Mouse (Mus musculus) midbrain, embryonic 11.5 days (tissue): ENCODE results near the gene 1810009A15Rik. TPM values are rescaled to one million over a fixed set of nuclear protein-coding genes. Genes with fewer than 3 reads are reported as not detected.

Experiments used
- ATAC-seq: fragments of 200-750 bp; cut with Nextera tagmentation; 2 replicates; pipeline ENCODE4 v1.8.0; 2017; ENCODE audit warnings: moderate TSS enrichment, moderate library complexity; ENCODE audit not compliant: low FRiP score
- DNase-seq: peaks from one replicate; pipeline ENCODE4 v3.0.0; 2015; ENCODE audit warnings: low spot score; ENCODE audit errors: missing footprints
- H3K27ac ChIP-seq: fragments of 300-500 bp; sonication (generic); 2 replicates; pipeline ENCODE4 v1.5.1; 2014; ENCODE audit warnings: low read depth, low read length
- H3K27me3 ChIP-seq: fragments of 300-500 bp; sonication (generic); 2 replicates; pipeline ENCODE4 v1.6.1; 2014; ENCODE audit warnings: mild to moderate bottlenecking, low read length, moderate library complexity, mixed read lengths; ENCODE audit not compliant: control insufficient read depth, insufficient read depth
- H3K36me3 ChIP-seq: fragments of 300-500 bp; sonication (generic); 2 replicates; pipeline ENCODE4 v1.6.1; 2014; ENCODE audit warnings: mild to moderate bottlenecking, low read length, moderate library complexity, mixed read lengths; ENCODE audit not compliant: control insufficient read depth, insufficient read depth
- H3K4me1 ChIP-seq: fragments of 300-500 bp; sonication (generic); 2 replicates; pipeline ENCODE4 v1.6.1; 2014; ENCODE audit warnings: low read length; ENCODE audit not compliant: control insufficient read depth, insufficient read depth
- H3K4me2 ChIP-seq: fragments of 300-500 bp; sonication (generic); 2 replicates; pipeline ENCODE4 v1.6.1; 2014; ENCODE audit warnings: mild to moderate bottlenecking, moderate library complexity
- H3K4me3 ChIP-seq: fragments of 300-500 bp; sonication (generic); 2 replicates; pipeline ENCODE4 v1.5.1; 2014; ENCODE audit warnings: low read depth, low read length
- H3K9ac ChIP-seq: fragments of 300-500 bp; sonication (generic); 2 replicates; pipeline ENCODE4 v1.6.1; 2014; ENCODE audit warnings: low read length
- H3K9me3 ChIP-seq: fragments of 300-500 bp; sonication (generic); 2 replicates; pipeline ENCODE4 v1.6.1; 2016; ENCODE audit warnings: low read length; ENCODE audit not compliant: control insufficient read depth
- WGBS: fragments of 180-500 bp; shearing (Covaris S2); extraction: QIAGEN DNeasy Blood & Tissue Kit; methylation state at CpG from one replicate; pipeline ENCODE4 v1.1.7; 2014; 5-methylcytosine and 5-hydroxymethylcytosine counted together
- polyA plus RNA-seq: library from polyadenylated mRNA; unstranded; fragments of >200 nt; fragmentation: Nextera tagmentation; extraction: Ambion mirVana; gene quantifications from 2 replicates; pipeline ENCODE4 v1.2.1, GENCODE M21; 2014

1810009A15Rik gene
- polyA plus RNA-seq, 1 experiment from 2014 or later, result 115 TPM

DNA sequence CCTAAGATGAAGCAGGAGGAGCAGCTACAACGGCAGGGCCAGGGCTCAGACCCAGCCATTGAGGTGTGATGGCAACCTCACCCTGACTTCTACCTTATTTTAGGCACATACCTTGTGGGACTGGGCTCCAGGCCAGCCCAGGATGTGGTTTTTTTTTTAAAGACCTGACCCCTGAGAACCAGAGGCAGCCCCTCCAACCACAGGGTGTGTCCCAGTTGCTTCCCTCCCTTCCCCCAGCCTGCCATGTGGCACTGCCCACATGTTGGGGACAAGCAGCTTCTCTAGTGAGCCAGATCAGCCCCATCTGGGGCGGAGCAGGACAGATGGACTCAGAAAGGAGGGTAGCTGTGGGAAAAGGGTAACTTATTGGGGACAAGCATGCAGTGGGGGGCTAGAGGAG, 38.1 kb downstream of the 1810009A15Rik start:
- no peak overlapping the region for H3K4me2 ChIP-seq
- DNase-seq, result no peak
- no peak overlapping the region for H3K9ac ChIP-seq
- H3K4me3 ChIP-seq, result no peak overlapping the region
- 91% methylated on average over 2 of the region's 2 CpGs for WGBS
- H3K27ac ChIP-seq, result no peak overlapping the region
- no peak for ATAC-seq
- H3K27me3 ChIP-seq, result no peaks in the 10 kb centered on the region
- no peaks in the 10 kb centered on the region for H3K9me3 ChIP-seq
- no peaks in the 10 kb centered on the region; the same call in 1 of the 2 replicates for H3K36me3 ChIP-seq
- peaks cover 13% of the 10 kb centered on the region for H3K4me1 ChIP-seq

DNA sequence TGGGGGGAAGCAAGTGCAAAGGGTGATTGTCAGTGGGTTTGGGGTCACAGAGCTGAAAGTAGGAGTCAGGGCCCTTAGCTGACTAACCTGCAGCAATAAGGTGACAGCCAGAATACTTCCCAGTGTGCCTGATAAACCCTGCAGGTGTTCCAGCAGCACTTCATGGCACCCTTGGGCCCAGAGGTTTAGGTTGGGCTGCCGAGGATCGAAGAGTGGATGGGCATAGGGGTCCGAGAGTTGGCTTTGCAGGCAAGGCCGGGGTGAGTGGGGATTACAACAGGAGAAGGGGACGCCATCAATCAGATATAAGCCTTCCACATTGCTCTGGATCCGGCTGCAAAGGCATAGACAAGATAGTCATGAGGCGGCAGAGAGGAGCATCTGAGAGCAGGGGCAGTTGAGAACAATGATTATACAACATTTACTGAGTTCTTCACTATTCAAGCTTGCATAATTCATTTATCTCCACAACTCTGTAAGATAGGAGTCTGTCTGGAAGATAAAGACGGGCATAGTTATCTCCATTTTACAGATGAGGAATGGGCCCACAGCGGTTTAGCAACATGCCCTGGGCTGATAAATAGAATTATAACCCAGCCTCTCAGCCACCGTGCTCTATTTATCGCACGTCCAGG, 39.4 kb downstream of the 1810009A15Rik start:
- H3K27me3 ChIP-seq, result no peaks in the 10 kb centered on the region
- no peak overlapping the region for H3K4me3 ChIP-seq
- peaks cover 13% of the 10 kb centered on the region for H3K4me1 ChIP-seq
- no peaks in the 10 kb centered on the region for H3K9me3 ChIP-seq
- 87% methylated on average over 12 of the region's 12 CpGs for WGBS
- no peak overlapping the region for H3K9ac ChIP-seq
- no peaks in the 10 kb centered on the region; the same call in 1 of the 2 replicates for H3K36me3 ChIP-seq
- no peak for DNase-seq
- H3K27ac ChIP-seq, result no peak overlapping the region
- no peak overlapping the region for H3K4me2 ChIP-seq
- ATAC-seq, result no peak

DNA sequence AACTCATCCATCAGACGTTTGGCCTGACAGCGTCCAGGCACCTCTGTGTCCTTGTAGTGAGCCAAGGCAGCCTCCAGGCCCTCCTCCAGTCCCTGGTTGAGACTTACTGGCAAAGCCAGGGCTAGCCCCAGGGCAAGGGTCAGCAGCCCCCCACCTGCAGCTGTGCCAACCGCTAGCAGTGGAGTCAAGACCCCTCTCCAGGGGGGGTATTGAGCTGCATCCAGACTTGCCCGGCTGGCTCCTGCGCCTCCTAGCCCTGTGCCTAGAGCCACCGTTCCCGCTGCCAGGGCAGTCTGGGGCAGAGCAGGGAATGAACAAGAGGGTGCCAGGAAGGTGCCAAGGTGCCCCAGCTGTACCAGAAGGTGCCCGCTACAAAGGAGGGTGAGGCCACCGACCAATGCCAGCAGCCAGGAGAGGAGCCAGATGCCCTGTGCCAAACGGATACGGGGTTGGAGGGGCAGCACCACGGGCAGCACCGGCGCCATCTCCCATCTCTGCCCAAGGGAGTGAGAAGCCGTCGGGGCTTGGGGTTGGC, 40.1 kb downstream of the 1810009A15Rik start:
- Histone ChIP-seq H3K4me1 (peaks cover 13% of the 10 kb centered on the region), H3K27me3 (no peaks in the 10 kb centered on the region), H3K4me2 (peak overlapping the region; percentile 81), H3K9me3 (no peaks in the 10 kb centered on the region), H3K9ac (peak overlapping the region; percentile 79; the same call in 1 of the 2 replicates), H3K4me3 (peak overlapping the region; percentile 66), H3K36me3 (no peaks in the 10 kb centered on the region; the same call in 1 of the 2 replicates), H3K27ac (no peak overlapping the region)
- peak; percentile 36 for ATAC-seq
- WGBS, result 17% methylated on average over 16 of the region's 16 CpGs
- DNase-seq, result no peak

DNA sequence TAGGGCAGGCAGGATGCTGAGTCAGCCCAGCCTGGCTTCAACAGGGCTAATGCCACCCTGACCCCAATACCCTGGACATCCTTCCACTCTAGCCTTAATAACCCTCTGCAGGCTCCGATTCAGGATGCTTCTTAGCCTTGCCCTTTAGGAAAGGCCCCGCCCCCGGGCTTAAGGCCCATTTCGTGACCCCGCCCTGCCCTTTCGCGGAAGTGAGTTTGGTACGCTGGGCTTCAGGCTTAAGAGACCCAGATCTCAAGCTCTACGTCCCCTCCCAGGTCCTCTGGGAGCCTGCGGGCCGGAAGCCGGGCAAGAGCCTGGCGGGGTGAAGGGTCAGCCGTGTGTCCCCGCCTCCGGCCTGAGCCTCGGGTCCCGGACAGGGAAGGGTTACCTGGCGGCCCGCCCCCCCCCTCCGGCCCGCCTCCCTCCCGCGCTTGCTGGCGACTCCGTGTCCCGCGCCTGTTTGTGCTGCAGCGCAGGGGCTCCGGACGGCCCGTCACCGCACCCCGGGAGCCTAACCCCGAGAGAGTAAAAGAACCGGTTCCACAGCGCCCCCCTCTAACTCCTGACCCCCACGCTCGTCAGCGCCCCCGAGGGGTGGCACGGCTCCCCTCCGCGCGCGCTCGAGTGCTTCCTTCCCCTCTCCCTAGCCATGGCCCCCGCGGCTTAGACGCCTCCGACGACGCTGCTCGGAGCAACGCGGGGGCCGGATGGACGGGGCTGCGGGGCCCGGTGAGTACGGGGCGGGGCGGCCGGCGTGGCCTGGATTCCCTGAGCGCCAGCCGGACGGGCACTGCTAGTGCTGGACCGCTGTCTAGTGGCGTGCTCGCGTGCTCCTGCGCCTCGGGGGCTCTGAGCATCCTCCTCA, 40.8 kb downstream of the 1810009A15Rik start, which contains the start of the genes Rom1 and Eml3:
TSS of gene Rom1 (minus strand) at position 133 of the 865 bp plus-strand sequence.
TSS of gene Eml3 (plus strand) at position 329 of the 865 bp plus-strand sequence.
- H3K4me1 ChIP-seq, result peaks cover 13% of the 10 kb centered on the region
- peak within 1 kb of the TSS; percentile 66 for H3K4me3 ChIP-seq
- H3K36me3 ChIP-seq, result no peaks in the 10 kb centered on the region; the same call in 1 of the 2 replicates
- peak within 1 kb of the TSS; percentile 81 for H3K4me2 ChIP-seq
- DNase-seq, result peak; percentile 97
- no peaks in the 10 kb centered on the region for H3K27me3 ChIP-seq
- WGBS, result under 1% methylated on average over 66 of the region's 74 CpGs
- no peaks in the 10 kb centered on the region for H3K9me3 ChIP-seq
- H3K27ac ChIP-seq, result peak within 1 kb of the TSS; percentile 44
- ATAC-seq, result peak; percentile 81
- peak within 1 kb of the TSS; percentile 79 for H3K9ac ChIP-seq

DNA sequence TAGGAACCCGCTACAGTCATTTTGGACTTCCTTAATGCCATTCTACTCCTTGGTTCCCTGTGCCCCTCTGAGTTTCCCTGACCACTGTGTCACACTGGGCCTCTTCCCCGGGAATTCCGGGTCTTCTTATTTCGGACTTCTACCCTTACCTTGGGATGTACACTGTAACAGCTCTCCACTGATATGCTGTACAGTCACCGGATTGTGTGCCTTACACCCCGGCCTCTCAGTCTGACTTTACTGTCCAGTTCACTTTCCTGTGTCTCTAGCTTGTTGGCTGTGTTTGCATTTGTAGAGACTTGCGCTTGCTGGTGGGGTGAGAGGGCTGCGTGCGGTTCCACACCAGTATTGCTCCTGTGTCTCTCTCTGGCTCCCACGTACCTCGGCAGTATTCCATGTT, 41.5 kb downstream of the 1810009A15Rik start:
- H3K4me2 ChIP-seq, result peak overlapping the region; percentile 81
- H3K4me1 ChIP-seq, result peaks cover 13% of the 10 kb centered on the region
- peak overlapping the region; percentile 66 for H3K4me3 ChIP-seq
- 19% methylated on average over 11 of the region's 11 CpGs for WGBS
- no peaks in the 10 kb centered on the region for H3K9me3 ChIP-seq
- no peak overlapping the region for H3K27ac ChIP-seq
- no peak for ATAC-seq
- peak; percentile 90 for DNase-seq
- peak overlapping the region; percentile 79 for H3K9ac ChIP-seq
- no peaks in the 10 kb centered on the region; the same call in 1 of the 2 replicates for H3K36me3 ChIP-seq
- H3K27me3 ChIP-seq, result no peaks in the 10 kb centered on the region

DNA sequence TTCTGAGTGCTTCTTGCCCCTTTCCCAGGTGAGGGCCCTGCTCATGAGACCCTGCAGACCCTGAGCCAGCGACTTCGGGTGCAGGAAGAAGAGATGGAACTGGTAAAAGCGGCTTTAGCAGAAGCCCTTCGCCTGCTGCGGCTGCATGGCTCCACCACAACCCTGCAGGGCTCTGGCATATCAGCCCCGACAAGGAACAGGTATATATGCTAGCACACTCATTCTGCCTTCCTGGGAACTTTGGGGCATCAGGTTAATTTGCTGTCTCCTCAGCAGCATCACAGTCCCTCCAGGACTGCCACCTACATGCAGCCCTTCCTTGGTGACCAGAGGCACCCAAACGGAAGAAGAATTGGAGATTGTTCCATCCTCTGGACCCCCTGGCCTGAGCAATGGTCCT, 42.1 kb downstream of the 1810009A15Rik start:
- DNase-seq, result no peak
- Histone ChIP-seq H3K4me2 (peak overlapping the region; percentile 81), H3K27ac (no peak overlapping the region), H3K4me1 (peaks cover 13% of the 10 kb centered on the region), H3K9me3 (no peaks in the 10 kb centered on the region), H3K27me3 (no peaks in the 10 kb centered on the region), H3K9ac (peak overlapping the region; percentile 14; the same call in 1 of the 2 replicates), H3K4me3 (no peak overlapping the region; the same call in 1 of the 2 replicates), H3K36me3 (no peaks in the 10 kb centered on the region; the same call in 1 of the 2 replicates)
- 84% methylated on average over 7 of the region's 7 CpGs for WGBS
- no peak for ATAC-seq

DNA sequence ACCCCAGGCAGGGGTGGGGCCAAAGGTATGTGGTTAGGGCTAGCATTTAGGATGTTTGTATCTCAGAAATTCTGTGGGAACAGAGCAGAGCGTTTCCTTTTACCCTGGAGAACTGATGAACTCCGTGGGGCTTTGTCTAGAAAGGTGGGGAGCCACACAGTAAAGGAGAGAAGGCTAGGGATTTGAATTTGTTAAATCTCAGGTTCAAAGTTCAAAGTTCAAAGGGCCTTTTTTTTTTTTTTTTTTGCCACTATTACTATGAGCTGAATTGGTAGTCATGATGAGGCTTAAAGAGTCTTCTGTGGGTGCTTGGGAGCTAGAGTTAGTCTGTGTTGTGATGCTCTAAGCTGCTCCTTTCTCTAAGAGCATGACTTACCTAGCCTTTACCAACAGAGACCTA, 48.1 kb downstream of the 1810009A15Rik start:
- no peaks in the 10 kb centered on the region for H3K27me3 ChIP-seq
- peaks cover 5% of the 10 kb centered on the region for H3K4me1 ChIP-seq
- ATAC-seq, result no peak
- peak; percentile 61 for DNase-seq
- H3K4me2 ChIP-seq, result no peak overlapping the region
- no peak overlapping the region for H3K9ac ChIP-seq
- 69% methylated on average over 2 of the region's 2 CpGs for WGBS
- H3K36me3 ChIP-seq, result no peaks in the 10 kb centered on the region
- H3K27ac ChIP-seq, result no peak overlapping the region
- no peaks in the 10 kb centered on the region for H3K9me3 ChIP-seq
- no peak overlapping the region for H3K4me3 ChIP-seq
